Mouse (Mus musculus): Measurements from ENCODE around the gene Gm9507. TPM values are rescaled to one million over a fixed set of nuclear protein-coding genes. Genes with fewer than 3 reads are reported as not detected.
"Not testable (repeated sequence)": the region's sequence is repeated elsewhere in the genome, so short reads cannot be mapped to it uniquely, and the experiment has no call there.

Gm9507 gene
- polyA plus RNA-seq, 1 experiment = not detected

DNA sequence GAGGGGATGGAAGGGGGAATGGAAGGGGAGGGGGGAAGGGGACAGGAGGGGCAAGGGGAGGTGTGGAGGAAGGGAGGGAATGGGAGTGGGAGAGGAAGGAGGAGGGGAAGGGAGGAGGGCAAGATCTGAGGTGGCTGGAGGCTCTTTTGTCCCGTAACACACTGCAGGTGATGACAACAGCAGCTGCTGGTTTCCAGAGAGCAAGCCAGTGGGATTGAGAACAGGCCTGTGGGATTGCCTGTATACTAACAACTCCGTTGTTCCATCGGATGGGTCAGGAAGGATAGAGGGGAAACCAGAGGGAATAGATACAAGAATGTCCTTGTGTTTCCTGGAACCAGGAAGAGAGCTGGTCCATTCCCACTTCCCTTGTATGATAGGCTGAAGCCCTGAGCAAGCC lies 14.0 kb downstream of the Gm9507 start:
- Histone ChIP-seq H3K4me1 (ENCODE audit: control insufficient read depth, insufficient read depth, low read length) (no peaks in the 10 kb centered on the region), H3K36me3 (ENCODE audit: control insufficient read depth, insufficient read depth, low read length) (no peaks in the 10 kb centered on the region), H3K27ac (ENCODE audit: control insufficient read depth, insufficient read depth, low read depth, low read length) (no peak overlapping the region), H3K4me3 (ENCODE audit: control insufficient read depth, low read depth, low read length) (no peak overlapping the region), H3K27me3 (ENCODE audit: control insufficient read depth, insufficient read depth, low read length) (no peaks in the 10 kb centered on the region)
- TF ChIP-seq POLR2A (IDR thresholded peaks at IDR 0.05; ENCODE audit: control insufficient read depth, low read depth, low read length) = no peak
- TF ChIP-seq CTCF (IDR thresholded peaks at IDR 0.05; ENCODE audit: control insufficient read depth, insufficient read depth, insufficient replicate concordance, low read depth, low read length) = no peak

DNA sequence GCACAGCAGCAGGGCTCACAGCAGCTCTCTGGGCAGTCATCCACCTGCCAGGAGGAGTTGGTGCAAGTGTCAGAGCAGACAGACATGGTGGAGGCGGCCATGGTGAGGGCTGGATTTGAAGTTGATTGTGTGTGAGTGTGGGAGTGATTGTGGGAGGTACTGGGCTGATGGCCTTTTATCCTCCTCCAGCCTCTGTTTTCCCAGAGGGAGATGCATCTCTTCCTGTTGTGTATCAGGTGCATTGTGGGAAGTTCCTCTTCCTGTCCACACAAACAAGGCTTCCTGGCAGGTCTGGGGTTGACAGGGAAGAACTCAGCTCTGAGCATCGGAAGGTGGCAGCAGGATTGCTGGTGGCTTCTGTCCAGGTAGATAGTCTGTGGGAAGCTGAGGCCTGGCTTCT lies 16.7 kb downstream of the Gm9507 start, which contains the start of gene Gm9639:
TSS of gene Gm9639 (minus strand) at position 101 of the 400 bp plus-strand sequence.
- no peaks in the 10 kb centered on the region for H3K27me3 ChIP-seq (ENCODE audit: control insufficient read depth, insufficient read depth, low read length)
- H3K27ac ChIP-seq (ENCODE audit: control insufficient read depth, insufficient read depth, low read depth, low read length) = no peak within 1 kb of the TSS
- no peak within 1 kb of the TSS for H3K4me3 ChIP-seq (ENCODE audit: control insufficient read depth, low read depth, low read length)
- H3K36me3 ChIP-seq (ENCODE audit: control insufficient read depth, insufficient read depth, low read length) = no peaks in the 10 kb centered on the region
- H3K4me1 ChIP-seq (ENCODE audit: control insufficient read depth, insufficient read depth, low read length) = no peaks in the 10 kb centered on the region
- TF ChIP-seq POLR2A (IDR thresholded peaks at IDR 0.05; ENCODE audit: control insufficient read depth, low read depth, low read length) (no peak), CTCF (IDR thresholded peaks at IDR 0.05; ENCODE audit: control insufficient read depth, insufficient read depth, insufficient replicate concordance, low read depth, low read length) (no peak)

DNA sequence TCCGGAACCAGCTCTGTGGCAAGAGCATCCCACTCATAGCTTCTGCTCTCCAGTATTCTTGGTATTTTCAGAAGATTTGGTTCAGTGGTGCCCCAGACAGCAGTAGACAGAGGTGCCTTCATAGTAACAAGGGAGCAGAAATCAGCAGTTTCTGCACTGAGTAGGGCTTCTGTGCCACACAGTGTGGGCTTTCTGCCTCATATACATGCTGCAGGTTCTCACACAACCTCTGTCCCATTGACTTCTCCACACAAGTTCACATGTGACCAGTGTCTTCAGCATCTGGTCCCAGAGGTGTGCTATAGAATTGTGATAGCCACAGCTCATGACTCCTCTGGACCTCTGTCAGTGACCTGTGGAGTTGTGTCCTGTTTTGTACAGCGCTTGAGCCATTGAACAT lies 23.0 kb downstream of the Gm9507 start:
- Histone ChIP-seq H3K36me3 (ENCODE audit: control insufficient read depth, insufficient read depth, low read length) (no peaks in the 10 kb centered on the region), H3K27ac (ENCODE audit: control insufficient read depth, insufficient read depth, low read depth, low read length) (no peak overlapping the region), H3K27me3 (ENCODE audit: control insufficient read depth, insufficient read depth, low read length) (no peaks in the 10 kb centered on the region), H3K4me1 (ENCODE audit: control insufficient read depth, insufficient read depth, low read length) (no peaks in the 10 kb centered on the region), H3K4me3 (ENCODE audit: control insufficient read depth, low read depth, low read length) (no peak overlapping the region)
- TF ChIP-seq CTCF (IDR thresholded peaks at IDR 0.05; ENCODE audit: control insufficient read depth, insufficient read depth, insufficient replicate concordance, low read depth, low read length) = no peak
- no peak for TF ChIP-seq POLR2A (IDR thresholded peaks at IDR 0.05; ENCODE audit: control insufficient read depth, low read depth, low read length)

DNA sequence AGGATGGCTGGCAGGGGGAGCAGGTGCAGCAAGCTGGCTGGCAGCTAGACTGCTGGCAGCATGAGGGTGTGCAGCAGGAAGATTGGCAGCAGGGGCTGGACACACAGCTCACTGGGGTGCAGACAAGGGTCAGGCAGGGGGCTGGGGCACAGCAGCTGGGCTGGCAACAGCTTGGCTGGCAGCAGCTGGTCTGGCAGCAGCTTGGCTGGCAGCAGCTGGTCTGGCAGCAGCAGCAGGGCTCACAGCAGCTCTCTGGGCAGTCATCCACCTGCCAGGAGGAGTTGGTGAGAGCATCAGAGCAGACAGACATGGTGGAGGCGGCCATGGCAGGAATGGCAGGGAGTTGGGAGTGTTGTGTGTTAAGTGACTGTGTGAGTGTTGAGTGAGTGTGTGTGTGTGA lies 23.8 kb downstream of the Gm9507 start, which contains the start of gene Gm7137:
TSS of gene Gm7137 (minus strand) at position 325 of the 400 bp plus-strand sequence.
- not testable (repeated sequence) for H3K27me3 ChIP-seq (ENCODE audit: control insufficient read depth, insufficient read depth, low read length); H3K36me3 ChIP-seq (ENCODE audit: control insufficient read depth, insufficient read depth, low read length); H3K4me1 ChIP-seq (ENCODE audit: control insufficient read depth, insufficient read depth, low read length); H3K4me3 ChIP-seq (ENCODE audit: control insufficient read depth, low read depth, low read length); H3K27ac ChIP-seq (ENCODE audit: control insufficient read depth, insufficient read depth, low read depth, low read length)

DNA sequence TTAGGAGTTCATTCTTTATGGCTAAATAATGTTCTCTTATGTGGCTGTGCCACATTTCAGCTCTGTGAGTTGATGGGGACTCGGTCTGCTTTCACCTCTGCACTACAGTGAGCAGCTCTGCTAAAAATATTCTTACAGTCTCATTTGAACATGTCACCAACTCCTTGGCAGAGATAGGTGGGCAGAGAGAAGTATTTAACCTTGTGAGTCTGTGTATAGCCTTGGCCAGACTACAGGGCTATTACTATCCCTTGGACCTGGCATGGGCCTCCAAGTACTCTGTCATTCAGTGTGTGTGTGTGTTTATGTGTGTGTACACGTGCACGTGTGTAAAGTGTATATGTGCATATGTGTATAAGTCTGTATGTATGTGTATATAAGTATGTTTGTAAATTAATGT lies 28.2 kb downstream of the Gm9507 start:
- H3K4me1 ChIP-seq (ENCODE audit: control insufficient read depth, insufficient read depth, low read length); H3K27ac ChIP-seq (ENCODE audit: control insufficient read depth, insufficient read depth, low read depth, low read length); H3K4me3 ChIP-seq (ENCODE audit: control insufficient read depth, low read depth, low read length); H3K36me3 ChIP-seq (ENCODE audit: control insufficient read depth, insufficient read depth, low read length); H3K27me3 ChIP-seq (ENCODE audit: control insufficient read depth, insufficient read depth, low read length): not testable (repeated sequence)

DNA sequence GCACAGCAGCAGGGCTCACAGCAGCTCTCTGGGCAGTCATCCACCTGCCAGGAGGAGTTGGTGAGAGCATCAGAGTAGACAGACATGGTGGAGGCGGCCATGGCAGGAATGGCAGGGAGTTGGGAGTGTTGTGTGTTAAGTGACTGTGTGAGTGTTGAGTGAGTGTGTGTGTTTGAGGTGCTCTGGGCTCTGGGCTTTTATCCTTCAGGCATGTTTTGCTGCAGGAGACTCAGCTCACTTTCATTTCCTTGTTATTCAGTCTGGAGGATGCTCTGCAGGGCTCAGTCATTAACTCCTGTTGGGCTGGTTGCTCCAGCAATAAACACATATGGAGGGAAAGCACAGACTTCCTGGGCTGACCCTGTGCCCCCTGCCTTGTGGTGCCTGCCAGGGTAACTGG lies 29.2 kb downstream of the Gm9507 start, which contains the start of gene Gm3250:
TSS of gene Gm3250 (minus strand) at position 101 of the 400 bp plus-strand sequence.
- not testable (repeated sequence) for H3K27ac ChIP-seq (ENCODE audit: control insufficient read depth, insufficient read depth, low read depth, low read length); H3K4me3 ChIP-seq (ENCODE audit: control insufficient read depth, low read depth, low read length); H3K36me3 ChIP-seq (ENCODE audit: control insufficient read depth, insufficient read depth, low read length); H3K4me1 ChIP-seq (ENCODE audit: control insufficient read depth, insufficient read depth, low read length); H3K27me3 ChIP-seq (ENCODE audit: control insufficient read depth, insufficient read depth, low read length)

DNA sequence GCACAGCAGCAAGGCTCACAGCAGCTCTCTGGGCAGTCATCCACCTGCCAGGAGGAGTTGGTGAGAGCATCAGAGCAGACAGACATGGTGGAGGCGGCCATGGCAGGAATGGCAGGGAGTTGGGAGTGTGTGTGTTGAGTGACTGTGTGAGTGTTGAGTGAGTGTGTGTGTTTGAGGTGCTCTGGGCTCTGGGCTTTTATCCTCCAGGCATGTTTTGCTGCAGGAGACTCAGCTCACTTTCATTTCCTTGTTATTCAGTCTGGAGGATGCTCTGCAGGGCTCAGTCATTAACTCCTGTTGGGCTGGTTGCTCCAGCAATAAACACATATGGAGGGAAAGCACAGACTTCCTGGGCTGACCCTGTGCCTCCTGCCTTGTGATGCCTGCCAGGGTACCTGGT lies 34.8 kb downstream of the Gm9507 start, which contains the start of gene Gm7138:
TSS of gene Gm7138 (minus strand) at position 101 of the 400 bp plus-strand sequence.
- H3K36me3 ChIP-seq (ENCODE audit: control insufficient read depth, insufficient read depth, low read length); H3K27ac ChIP-seq (ENCODE audit: control insufficient read depth, insufficient read depth, low read depth, low read length); H3K27me3 ChIP-seq (ENCODE audit: control insufficient read depth, insufficient read depth, low read length); H3K4me1 ChIP-seq (ENCODE audit: control insufficient read depth, insufficient read depth, low read length); H3K4me3 ChIP-seq (ENCODE audit: control insufficient read depth, low read depth, low read length): not testable (repeated sequence)

DNA sequence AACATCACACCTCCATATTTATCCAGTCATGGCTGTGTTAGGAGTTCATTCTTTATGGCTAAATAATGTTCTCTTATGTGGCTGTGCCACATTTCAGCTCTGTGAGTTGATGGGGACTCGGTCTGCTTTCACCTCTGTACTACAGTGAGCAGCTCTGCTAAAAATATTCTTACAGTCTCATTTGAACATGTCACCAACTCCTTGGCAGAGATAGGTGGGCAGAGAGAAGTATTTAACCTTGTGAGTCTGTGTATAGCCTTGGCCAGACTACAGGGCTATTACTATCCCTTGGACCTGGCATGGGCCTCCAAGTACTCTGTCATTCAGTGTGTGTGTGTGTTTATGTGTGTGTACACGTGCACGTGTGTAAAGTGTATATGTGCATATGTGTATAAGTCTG lies 39.5 kb downstream of the Gm9507 start:
- H3K4me3 ChIP-seq (ENCODE audit: control insufficient read depth, low read depth, low read length); H3K27ac ChIP-seq (ENCODE audit: control insufficient read depth, insufficient read depth, low read depth, low read length); H3K36me3 ChIP-seq (ENCODE audit: control insufficient read depth, insufficient read depth, low read length); H3K27me3 ChIP-seq (ENCODE audit: control insufficient read depth, insufficient read depth, low read length); H3K4me1 ChIP-seq (ENCODE audit: control insufficient read depth, insufficient read depth, low read length): not testable (repeated sequence)

DNA sequence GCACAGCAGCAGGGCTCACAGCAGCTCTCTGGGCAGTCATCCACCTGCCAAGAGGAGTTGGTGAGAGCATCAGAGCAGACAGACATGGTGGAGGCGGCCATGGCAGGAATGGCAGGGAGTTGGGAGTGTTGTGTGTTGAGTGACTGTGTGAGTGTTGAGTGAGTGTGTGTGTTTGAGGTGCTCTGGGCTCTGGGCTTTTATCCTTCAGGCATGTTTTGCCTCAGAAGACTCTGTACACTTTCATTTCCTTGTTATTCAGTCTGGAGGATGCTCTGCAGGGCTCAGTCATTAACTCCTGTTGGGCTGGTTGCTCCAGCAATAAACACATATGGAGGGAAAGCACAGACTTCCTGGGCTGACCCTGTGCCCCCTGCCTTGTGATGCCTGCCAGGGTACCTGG lies 40.4 kb downstream of the Gm9507 start, which contains the start of gene Gm3238:
TSS of gene Gm3238 (minus strand) at position 101 of the 400 bp plus-strand sequence.
- not testable (repeated sequence) for H3K27ac ChIP-seq (ENCODE audit: control insufficient read depth, insufficient read depth, low read depth, low read length); H3K4me3 ChIP-seq (ENCODE audit: control insufficient read depth, low read depth, low read length); H3K27me3 ChIP-seq (ENCODE audit: control insufficient read depth, insufficient read depth, low read length); H3K36me3 ChIP-seq (ENCODE audit: control insufficient read depth, insufficient read depth, low read length); H3K4me1 ChIP-seq (ENCODE audit: control insufficient read depth, insufficient read depth, low read length)
